Comparison of ENCODE assay signal across 27 mouse cellular contexts in genomic region chr8:90574676-90575075, GRCm38 (mm10).
"Had no signal": no experiment of that assay in that cellular context is flagged by ENCODE, and none has a peak within 500 bp of the region (broad histone marks: within the 10 kb centered on the region; RNA-seq: fewer than 3 reads in every experiment).

No protein-coding gene starts in this region.

- H3K4me3 ChIP-seq: embryonic facial prominence, embryonic 10.5 days; embryonic facial prominence, embryonic 12.5 days; embryonic facial prominence, embryonic 13.5 days; embryonic facial prominence, embryonic 15.5 days; erythroblast, embryonic 14.5 days; forebrain, embryonic 10.5 days; forebrain, embryonic 12.5 days; forebrain, embryonic 13.5 days; forebrain, embryonic 15.5 days; gastrocnemius, adult 2 months had no signal

- H3K9ac ChIP-seq: embryonic facial prominence, embryonic 12.5 days; embryonic facial prominence, embryonic 13.5 days; embryonic facial prominence, embryonic 15.5 days; forebrain, embryonic 12.5 days; forebrain, embryonic 13.5 days; forebrain, embryonic 15.5 days; forebrain, postnatal 0 days had no signal

- H3K4me2 ChIP-seq: embryonic facial prominence, embryonic 12.5 days; embryonic facial prominence, embryonic 13.5 days; embryonic facial prominence, embryonic 15.5 days; forebrain, embryonic 12.5 days; forebrain, embryonic 13.5 days; forebrain, embryonic 15.5 days had no signal

- H3K27me3 ChIP-seq: embryonic facial prominence, embryonic 12.5 days; embryonic facial prominence, embryonic 13.5 days; embryonic facial prominence, embryonic 15.5 days; forebrain, embryonic 12.5 days; forebrain, embryonic 13.5 days; forebrain, embryonic 15.5 days had no signal

- H3K9me3 ChIP-seq: embryonic facial prominence, embryonic 10.5 days; embryonic facial prominence, embryonic 12.5 days; embryonic facial prominence, embryonic 13.5 days; embryonic facial prominence, embryonic 15.5 days; forebrain, embryonic 10.5 days; forebrain, embryonic 12.5 days; forebrain, embryonic 13.5 days; forebrain, embryonic 15.5 days had no signal

- ATAC-seq: forebrain, embryonic 13.5 days; forebrain, embryonic 14.5 days; forebrain, embryonic 15.5 days; forebrain, embryonic 16.5 days; forebrain, postnatal 0 days had no signal

- H3K4me1 ChIP-seq: embryonic facial prominence, embryonic 10.5 days; embryonic facial prominence, embryonic 12.5 days; embryonic facial prominence, embryonic 13.5 days; embryonic facial prominence, embryonic 15.5 days; forebrain, embryonic 10.5 days had no signal

- H3K27ac ChIP-seq: embryonic facial prominence, embryonic 10.5 days; embryonic facial prominence, embryonic 12.5 days; embryonic facial prominence, embryonic 13.5 days; embryonic facial prominence, embryonic 15.5 days; forebrain, embryonic 10.5 days; forebrain, embryonic 12.5 days; forebrain, embryonic 13.5 days; forebrain, embryonic 15.5 days; gastrocnemius, adult 2 months had no signal

- H3K36me3 ChIP-seq: embryonic facial prominence, embryonic 10.5 days; embryonic facial prominence, embryonic 12.5 days; embryonic facial prominence, embryonic 13.5 days; embryonic facial prominence, embryonic 15.5 days; forebrain, embryonic 10.5 days; forebrain, embryonic 12.5 days; forebrain, embryonic 15.5 days had no signal

- DNase-seq: cerebellum, adult 2 months; cerebellum, adult 8-10 months; cerebellum, adult 9-10 months; cerebellum, adult 9-11 months; cerebellum, postnatal 10 days; cerebellum, postnatal 14 days; cerebellum, postnatal 25 days; cerebellum, postnatal 36 days; embryo, embryonic 11 days; forebrain, postnatal 0 days; gastrocnemius, adult 2 months; gastrocnemius, postnatal 10 days; gastrocnemius, postnatal 14 days; gastrocnemius, postnatal 25 days; gastrocnemius, postnatal 36 days; heart, adult 18-20 months had no signal
